Mouse (Mus musculus): ENCODE results near the gene Tdpoz1.
"Not testable (repeated sequence)": the region's sequence is repeated elsewhere in the genome, so short reads cannot be mapped to it uniquely, and the experiment has no call there.

Gene Tdpoz1

GRCm38 (mm10) chr3:93676210-93676609 lies at the start of gene Tdpoz1:
Tdpoz1 (minus strand) TSS chr3:93676310.
- DNase-seq: not testable (repeated sequence)

- not testable (repeated sequence) for DNase-seq
These were observed 33.0 kb upstream of the Tdpoz1 start for GRCm38 (mm10) chr3:93708969-93709637.

GRCm38 (mm10) chr3:93692970-93693369 lies 16.9 kb upstream of the Tdpoz1 start, which contains the start of gene Gm37596:
Gm37596 (minus strand) TSS chr3:93693070.
- not testable (repeated sequence) for DNase-seq

GRCm38 (mm10) chr3:93670805-93671503 lies 5.2 kb downstream of the Tdpoz1 start:
- DNase-seq: not testable (repeated sequence)

GRCm38 (mm10) chr3:93654260-93654659 lies 21.9 kb downstream of the Tdpoz1 start:
- no peak for DNase-seq

- no peak for DNase-seq
These were observed 23.5 kb downstream of the Tdpoz1 start, which contains the start of gene Tdpoz2 for GRCm38 (mm10) chr3:93652586-93652985. Tdpoz2 (minus strand) TSS chr3:93652686.

GRCm38 (mm10) chr3:93630917-93631714 lies 45.0 kb downstream of the Tdpoz1 start:
- DNase-seq: not testable (repeated sequence)
